Mouse (Mus musculus): ENCODE data around the gene Jak1. TPM values are rescaled to one million over a fixed set of nuclear protein-coding genes. Genes with fewer than 3 reads are reported as not detected.

Gene Jak1
- total RNA-seq, 2 experiments from 2014 or later = 117 to 120 TPM

DNA sequence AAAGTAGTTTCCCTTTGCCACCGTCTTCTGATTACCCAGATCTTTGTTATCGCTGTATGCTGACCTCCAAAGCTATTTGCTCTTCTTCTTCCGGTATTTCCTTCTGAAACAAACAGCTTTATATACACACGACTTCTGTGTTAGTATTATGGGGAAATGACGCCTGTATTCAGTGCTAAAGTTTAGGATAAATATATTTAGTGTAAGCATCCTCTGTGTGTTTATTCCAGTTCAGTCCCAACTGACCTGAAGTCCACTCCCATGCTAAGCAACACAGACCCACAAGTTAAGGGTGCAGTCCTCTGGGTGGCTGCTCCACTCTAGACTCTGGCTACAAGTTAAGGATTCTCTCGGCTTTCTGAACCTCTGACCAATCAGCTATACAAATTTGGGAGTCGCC, 144.1 kb downstream of the Jak1 start:
- intact Hi-C loops (cut with DNase I) = no loop called here
- DNase-seq (ENCODE audit: low spot score in 2 of 2) = no peak

DNA sequence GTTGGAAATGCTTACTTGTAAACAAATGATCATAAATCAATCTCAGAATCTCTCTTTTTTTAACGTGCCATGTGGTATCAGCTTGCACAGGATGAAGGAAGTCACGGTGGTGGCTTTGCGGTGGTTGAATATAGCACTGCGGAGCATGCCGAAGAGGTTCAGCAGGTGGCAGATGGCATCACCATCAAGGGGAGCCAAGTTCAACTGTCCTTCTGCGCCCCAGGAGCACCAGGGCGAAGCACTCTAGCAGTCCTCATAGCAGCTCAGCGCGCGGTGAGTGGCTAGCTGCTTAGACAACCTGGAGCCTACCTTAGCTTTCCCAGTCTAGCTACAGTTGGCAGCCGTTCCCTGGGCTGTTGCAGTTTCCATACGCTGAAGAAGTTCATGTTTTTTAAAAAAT, 158.0 kb downstream of the Jak1 start:
- intact Hi-C loops (cut with DNase I) = no loop called here

More for the DNA sequence above, 158.0 kb downstream of the Jak1 start:
- no peak for DNase-seq (ENCODE audit: low spot score in 2 of 2)

Other genes with a start within 250 kb of the Jak1 start
- not detected for gene Gm10577, start 244.6 kb downstream of the Jak1 start, total RNA-seq (2021)
- 10 to 100 TPM; 25.5 to 28.0 TPM for gene Raver2, start 196.3 kb downstream of the Jak1 start, total RNA-seq (2021)
- gene Ak4, start 154.0 kb upstream of the Jak1 start, total RNA-seq (2021) = 10 to 100 TPM; 25.3 to 27.9 TPM
- gene Dnajc6, start 231.4 kb upstream of the Jak1 start, total RNA-seq (2021) = 100 to 1,000 TPM; 310 to 313 TPM

All from left cerebral cortex, postnatal 14 days (tissue).